Mouse (Mus musculus) forebrain, embryonic 16.5 days (tissue): ENCODE measurements around the gene Mthfd1l. TPM values are rescaled to one million over a fixed set of nuclear protein-coding genes. Genes with fewer than 3 reads are reported as not detected.

Source experiments
- ATAC-seq: fragments of 200-750 bp; cut with Nextera tagmentation; 2 replicates; pipeline ENCODE4 v1.8.0; 2017; ENCODE audit warnings: mild to moderate bottlenecking, moderate library complexity
- H3K27ac ChIP-seq: fragments of 300-500 bp; sonication (generic); 2 replicates; pipeline ENCODE4 v1.5.1; 2014; ENCODE audit warnings: low read length, control low read depth
- H3K27me3 ChIP-seq: fragments of 300-500 bp; sonication (generic); replicated peaks from 2 replicates; pipeline ENCODE4 v1.6.1; 2014; ENCODE audit warnings: low read length; ENCODE audit not compliant: control insufficient read depth, insufficient read depth
- H3K36me3 ChIP-seq: fragments of 300-500 bp; sonication (generic); 2 replicates; pipeline ENCODE4 v1.6.1; 2014; ENCODE audit not compliant: control insufficient read depth, insufficient read depth
- H3K4me1 ChIP-seq: fragments of 300-500 bp; sonication (generic); replicated peaks from 2 replicates; pipeline ENCODE4 v1.6.1; 2014; ENCODE audit warnings: low read length; ENCODE audit not compliant: control insufficient read depth, insufficient read depth
- H3K4me2 ChIP-seq: fragments of 300-500 bp; sonication (generic); 2 replicates; pipeline ENCODE4 v1.6.1; 2014; ENCODE audit warnings: mild to moderate bottlenecking, low read length, control low read depth
- H3K4me3 ChIP-seq: fragments of 300-500 bp; sonication (generic); replicated peaks from 2 replicates; pipeline ENCODE4 v1.5.1; 2014; ENCODE audit warnings: mild to moderate bottlenecking, low read length, control low read depth
- H3K9ac ChIP-seq: fragments of 300-500 bp; sonication (generic); replicated peaks from 2 replicates; pipeline ENCODE4 v1.6.1; 2014; ENCODE audit warnings: low read depth, low read length, control low read depth
- H3K9me3 ChIP-seq: fragments of 300-500 bp; sonication (generic); 2 replicates; pipeline ENCODE4 v1.6.1; 2016; ENCODE audit warnings: low read length; ENCODE audit not compliant: control insufficient read depth
- WGBS: fragments of 180-500 bp; shearing (Covaris S2); extraction: QIAGEN DNeasy Blood & Tissue Kit; methylation state at CpG from one replicate; pipeline ENCODE4 v1.1.7; 2014; 5-methylcytosine and 5-hydroxymethylcytosine counted together
- polyA plus RNA-seq: library from polyadenylated mRNA; unstranded; fragments of >200 nt; fragmentation: Nextera tagmentation; extraction: Ambion mirVana; gene quantifications from 2 replicates; pipeline ENCODE4 v1.2.1, GENCODE M21; 2015

The Mthfd1l gene
- polyA plus RNA-seq, 1 experiment from 2014 or later: 4.6 TPM

- 58% methylated on average over 16 of the region's 16 CpGs for WGBS
- no peak overlapping the region for H3K4me3 ChIP-seq
- H3K9ac ChIP-seq: no peak overlapping the region
Observed at GRCm38 (mm10) chr10:4145080-4145807, 172.3 kb downstream of the Mthfd1l start.

GRCm38 (mm10) chr10:4146947-4147346, 174.0 kb downstream of the Mthfd1l start:
- no peak overlapping the region for H3K4me2 ChIP-seq
- 90% methylated on average over 4 of the region's 4 CpGs for WGBS
- no peak overlapping the region for H3K4me3 ChIP-seq
- H3K9ac ChIP-seq: no peak overlapping the region
- H3K4me1 ChIP-seq: no peaks in the 10 kb centered on the region
- no peaks in the 10 kb centered on the region for H3K36me3 ChIP-seq
- ATAC-seq: no peak
- no peaks in the 10 kb centered on the region for H3K9me3 ChIP-seq
- H3K27me3 ChIP-seq: no peaks in the 10 kb centered on the region
- H3K27ac ChIP-seq: no peak overlapping the region

More at GRCm38 (mm10) chr10:4145080-4145807, 172.3 kb downstream of the Mthfd1l start:
- no peak overlapping the region for H3K4me2 ChIP-seq
- H3K4me1 ChIP-seq: no peaks in the 10 kb centered on the region
- no peak for ATAC-seq
- no peak overlapping the region for H3K27ac ChIP-seq
- no peaks in the 10 kb centered on the region for H3K27me3 ChIP-seq
- H3K36me3 ChIP-seq: no peaks in the 10 kb centered on the region
- H3K9me3 ChIP-seq: no peaks in the 10 kb centered on the region

- H3K9me3 ChIP-seq: no peaks in the 10 kb centered on the region
- WGBS: 92% methylated on average over 4 of the region's 4 CpGs
- no peaks in the 10 kb centered on the region for H3K36me3 ChIP-seq
- H3K4me1 ChIP-seq: no peaks in the 10 kb centered on the region
- no peak overlapping the region for H3K4me2 ChIP-seq
- no peak overlapping the region for H3K27ac ChIP-seq
- H3K27me3 ChIP-seq: no peaks in the 10 kb centered on the region
- H3K9ac ChIP-seq: no peak overlapping the region
- no peak overlapping the region for H3K4me3 ChIP-seq
- no peak for ATAC-seq
Observed at GRCm38 (mm10) chr10:4151159-4151558, 178.2 kb downstream of the Mthfd1l start.

GRCm38 (mm10) chr10:4151862-4152776, 179.2 kb downstream of the Mthfd1l start:
- no peak for ATAC-seq
- no peak overlapping the region for H3K4me3 ChIP-seq
- WGBS: 78% methylated on average over 12 of the region's 12 CpGs

GRCm38 (mm10) chr10:4153031-4153430, 180.1 kb downstream of the Mthfd1l start:
- no peak overlapping the region for H3K4me3 ChIP-seq
- H3K27ac ChIP-seq: no peak overlapping the region
- ATAC-seq: no peak
- no peaks in the 10 kb centered on the region for H3K36me3 ChIP-seq
- no peak overlapping the region for H3K9ac ChIP-seq
- no peaks in the 10 kb centered on the region for H3K27me3 ChIP-seq
- H3K4me2 ChIP-seq: no peak overlapping the region
- WGBS: 81% methylated on average over 4 of the region's 4 CpGs
- no peaks in the 10 kb centered on the region for H3K4me1 ChIP-seq
- H3K9me3 ChIP-seq: no peaks in the 10 kb centered on the region

More at GRCm38 (mm10) chr10:4151862-4152776, 179.2 kb downstream of the Mthfd1l start:
- H3K4me2 ChIP-seq: no peak overlapping the region
- H3K9ac ChIP-seq: no peak overlapping the region
- H3K9me3 ChIP-seq: no peaks in the 10 kb centered on the region
- H3K36me3 ChIP-seq: no peaks in the 10 kb centered on the region
- no peak overlapping the region for H3K27ac ChIP-seq
- no peaks in the 10 kb centered on the region for H3K27me3 ChIP-seq
- H3K4me1 ChIP-seq: no peaks in the 10 kb centered on the region

GRCm38 (mm10) chr10:4154035-4154434, 181.1 kb downstream of the Mthfd1l start:
- Histone ChIP-seq H3K9me3 (no peaks in the 10 kb centered on the region), H3K27ac (no peak overlapping the region), H3K4me1 (no peaks in the 10 kb centered on the region), H3K4me2 (no peak overlapping the region), H3K9ac (no peak overlapping the region), H3K4me3 (no peak overlapping the region), H3K36me3 (no peaks in the 10 kb centered on the region), H3K27me3 (no peaks in the 10 kb centered on the region)
- ATAC-seq: no peak
- WGBS: 79% methylated on average over 6 of the region's 6 CpGs

- ATAC-seq: no peak
- Histone ChIP-seq H3K27ac (no peak overlapping the region), H3K4me1 (peaks cover 8% of the 10 kb centered on the region), H3K4me2 (no peak overlapping the region), H3K9me3 (no peaks in the 10 kb centered on the region), H3K9ac (no peak overlapping the region), H3K4me3 (no peak overlapping the region), H3K27me3 (no peaks in the 10 kb centered on the region), H3K36me3 (no peaks in the 10 kb centered on the region)
- WGBS: 85% methylated on average over 5 of the region's 5 CpGs
Observed at GRCm38 (mm10) chr10:4155521-4155920, 182.6 kb downstream of the Mthfd1l start.

GRCm38 (mm10) chr10:4158533-4158932, 185.6 kb downstream of the Mthfd1l start:
- no peaks in the 10 kb centered on the region for H3K27me3 ChIP-seq
- H3K4me2 ChIP-seq: no peak overlapping the region
- no peak for ATAC-seq
- H3K4me3 ChIP-seq: no peak overlapping the region
- H3K36me3 ChIP-seq: no peaks in the 10 kb centered on the region
- no peak overlapping the region for H3K9ac ChIP-seq
- H3K27ac ChIP-seq: no peak overlapping the region
- peaks cover 11% of the 10 kb centered on the region for H3K4me1 ChIP-seq
- H3K9me3 ChIP-seq: no peaks in the 10 kb centered on the region
- WGBS: 82% methylated on average over 5 of the region's 5 CpGs

GRCm38 (mm10) chr10:4159541-4160090, 186.7 kb downstream of the Mthfd1l start:
- ATAC-seq: peak; percentile 20; the same call in 1 of the 2 replicates

More at GRCm38 (mm10) chr10:4159541-4160090, 186.7 kb downstream of the Mthfd1l start:
- H3K9ac ChIP-seq: no peak overlapping the region
- no peak overlapping the region for H3K4me3 ChIP-seq
- H3K4me1 ChIP-seq: peaks cover 11% of the 10 kb centered on the region
- H3K4me2 ChIP-seq: no peak overlapping the region
- H3K9me3 ChIP-seq: no peaks in the 10 kb centered on the region
- H3K27ac ChIP-seq: no peak overlapping the region
- WGBS: 46% methylated on average over 8 of the region's 8 CpGs
- H3K36me3 ChIP-seq: no peaks in the 10 kb centered on the region
- H3K27me3 ChIP-seq: no peaks in the 10 kb centered on the region
